Mouse (Mus musculus) spleen, adult 12 weeks (tissue): ENCODE results near the gene Fyb2.

ENCODE experiments used
- DNase-seq: peaks from one replicate; pipeline ENCODE4 v3.0.0; 2022; ENCODE audit warnings: low spot score

Fyb2 gene

DNA sequence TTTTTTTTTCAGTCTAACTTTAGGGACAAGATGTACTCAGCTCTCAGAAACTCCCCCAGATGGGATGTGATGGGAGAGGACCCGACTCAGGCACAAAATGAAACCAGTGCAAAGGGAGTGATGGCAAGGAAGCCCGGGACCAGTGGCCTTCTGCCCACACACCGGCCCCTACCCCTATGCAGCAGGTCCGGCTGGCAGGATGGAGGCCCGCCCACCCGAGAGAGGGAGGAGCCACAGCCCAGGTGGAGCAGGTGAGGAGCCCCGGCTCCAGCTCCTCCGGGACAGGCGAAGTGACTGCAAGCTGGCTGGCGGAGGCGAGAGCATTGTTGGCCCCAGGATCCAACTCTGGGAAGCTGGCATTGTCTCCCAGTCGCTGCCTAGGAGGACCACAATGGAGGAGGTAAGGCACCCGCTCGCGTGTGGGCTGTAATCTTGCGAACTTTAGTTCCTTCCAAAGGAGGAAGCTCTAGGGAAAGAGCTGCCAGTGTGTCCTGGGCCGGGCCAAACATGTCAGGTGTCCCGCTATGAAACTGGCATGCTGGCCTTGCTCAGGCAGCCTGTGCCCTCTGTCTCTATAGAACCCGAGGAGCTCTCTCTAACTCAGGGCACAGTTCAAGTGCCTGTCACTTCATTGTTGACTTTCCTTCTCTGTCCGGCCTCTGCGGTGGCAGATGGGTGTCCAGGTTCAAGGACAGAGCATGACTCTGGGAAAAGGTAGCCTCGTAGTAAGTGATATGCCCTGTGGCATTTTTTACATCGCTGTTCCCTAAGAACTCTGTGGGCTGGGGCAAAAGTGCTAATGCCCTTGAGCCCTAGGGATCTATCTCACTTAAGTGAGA is at the start of gene Fyb2:
Gene Fyb2, plus strand, starts transcription at position 166 of the 839 bp plus-strand sequence.
- no peak for DNase-seq

- DNase-seq = no peak
Measured at GRCm38 (mm10) chr4:104864397-104864796, 48.9 kb upstream of the Fyb2 start.

DNA sequence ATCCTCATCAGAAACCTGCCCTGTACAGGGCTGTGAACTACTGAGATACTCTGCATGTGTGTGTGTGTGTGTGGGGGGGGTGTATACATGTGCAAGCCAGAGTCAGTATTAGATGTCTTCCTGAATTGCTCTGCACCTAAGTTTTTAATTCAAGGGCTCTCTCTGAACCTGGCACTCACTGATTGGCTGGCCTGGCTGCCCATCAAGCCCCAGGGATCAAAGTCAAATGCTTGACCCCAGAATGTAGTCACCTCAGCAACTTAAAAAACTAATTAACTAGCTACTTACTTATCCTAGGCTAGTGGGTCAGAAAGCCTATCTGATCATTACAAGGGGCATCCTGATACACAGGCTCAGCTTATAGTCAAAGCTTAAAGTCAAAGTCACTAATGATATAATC is 43.7 kb upstream of the Fyb2 start:
- no peak for DNase-seq

DNA sequence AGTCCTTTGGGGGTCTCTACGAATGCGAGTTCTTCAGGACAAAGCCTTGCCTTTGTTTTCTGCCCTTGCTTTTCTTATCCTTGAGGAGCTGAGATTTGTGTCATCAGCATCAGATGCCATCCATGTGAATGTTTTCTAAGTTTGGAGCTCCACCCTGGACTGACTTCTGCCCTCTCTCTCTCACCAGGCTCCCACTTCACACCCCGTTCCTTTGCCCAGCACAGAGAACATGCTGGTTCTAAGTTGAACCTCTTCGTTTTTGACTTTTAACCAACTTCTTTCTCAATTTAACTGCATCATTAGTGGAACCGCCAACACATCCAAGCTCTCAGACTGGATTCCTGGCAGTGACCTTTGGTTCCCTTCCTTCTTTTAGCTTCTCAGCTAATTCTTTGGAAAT is 43.1 kb upstream of the Fyb2 start:
- DNase-seq = no peak

- no peak for DNase-seq
Measured at GRCm38 (mm10) chr4:104875832-104876231, 37.4 kb upstream of the Fyb2 start.

DNA sequence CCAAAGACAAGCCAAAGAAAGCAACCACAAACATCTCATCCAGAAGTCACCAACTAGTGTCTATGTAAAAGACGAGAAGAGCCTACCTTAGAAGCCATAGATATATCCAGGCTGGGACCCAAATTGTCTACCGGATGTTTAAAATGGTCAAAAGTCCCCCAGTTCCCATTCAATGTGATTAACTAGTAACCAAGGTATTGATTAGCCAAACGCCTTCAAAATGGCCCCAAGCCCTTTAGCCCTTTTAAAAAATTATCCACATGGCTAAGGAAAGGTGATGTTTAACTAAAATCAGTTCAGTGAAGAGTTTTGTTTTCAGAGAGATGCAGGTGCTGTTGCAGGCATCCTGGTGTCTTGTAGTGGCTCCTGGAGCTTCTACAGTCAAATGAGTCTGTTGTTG is 36.9 kb upstream of the Fyb2 start, which contains the start of gene C8a:
Gene C8a, minus strand, starts transcription at position 76 of the 400 bp plus-strand sequence.
- DNase-seq = no peak

GRCm38 (mm10) chr4:104887486-104887885 is 25.8 kb upstream of the Fyb2 start:
- DNase-seq = no peak

GRCm38 (mm10) chr4:104888499-104889262 is 24.6 kb upstream of the Fyb2 start:
- DNase-seq = no peak

DNA sequence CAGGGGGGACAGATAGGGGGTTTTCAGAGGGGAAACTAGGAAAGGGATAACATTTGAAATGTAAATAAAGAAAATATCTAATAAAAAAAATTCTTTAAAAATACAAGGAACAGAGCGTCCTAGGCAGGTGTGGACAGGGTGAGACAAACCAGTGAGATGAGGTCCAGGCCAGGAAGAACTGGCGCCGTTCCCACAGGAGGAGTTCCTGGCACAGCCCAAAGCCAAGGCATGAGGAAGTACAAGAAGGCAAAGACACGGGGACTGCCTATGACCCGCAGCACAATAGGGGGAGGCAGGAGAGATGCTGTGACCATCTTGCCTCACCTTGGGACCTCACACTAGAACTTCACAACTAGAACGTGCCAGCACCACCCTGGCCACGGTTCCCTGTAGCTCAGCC is 21.5 kb upstream of the Fyb2 start:
- no peak for DNase-seq

DNA sequence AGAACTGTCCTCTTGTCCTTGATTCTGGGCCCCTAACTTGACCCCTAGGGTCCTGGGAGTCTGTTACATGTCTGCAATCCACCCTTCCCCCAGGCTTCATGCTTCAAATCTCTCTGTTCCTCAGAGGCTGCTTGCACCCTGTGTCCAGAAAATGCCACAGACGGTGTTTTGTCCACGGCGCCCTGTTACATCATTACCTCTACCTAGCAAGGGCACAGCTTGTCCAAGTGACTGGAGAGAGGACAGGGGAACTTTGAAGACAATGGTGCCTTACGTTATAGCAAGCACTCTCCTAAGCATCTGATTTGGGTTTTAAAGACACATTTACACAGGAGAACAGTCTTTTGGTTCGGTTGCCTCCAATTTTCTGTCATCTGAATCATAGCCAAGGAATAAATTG is 19.7 kb upstream of the Fyb2 start:
- no peak for DNase-seq

- no peak for DNase-seq
Measured at GRCm38 (mm10) chr4:104894004-104894734, 19.1 kb upstream of the Fyb2 start.

DNA sequence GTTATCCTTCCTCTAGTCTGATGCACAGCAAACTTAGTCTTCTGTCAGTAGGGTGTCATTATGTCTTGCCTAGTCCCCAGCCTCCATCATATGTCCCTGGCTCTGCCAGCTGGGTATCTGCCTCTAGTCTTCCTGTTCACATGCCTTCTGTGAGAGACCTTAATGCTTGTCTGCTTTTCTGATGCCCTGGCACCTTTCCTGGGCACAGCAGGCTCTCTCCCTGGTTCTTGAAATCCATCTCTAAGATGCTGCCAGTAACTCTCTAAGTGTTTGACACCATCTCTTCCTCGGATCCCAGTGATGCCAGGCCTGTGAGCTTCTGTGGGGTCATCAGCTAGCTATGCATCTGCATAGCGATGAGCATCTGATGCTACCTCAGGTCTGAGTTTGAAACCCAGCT is 10.4 kb upstream of the Fyb2 start:
- DNase-seq = no peak

- DNase-seq = no peak
Measured at GRCm38 (mm10) chr4:104905049-104905448, 8.2 kb upstream of the Fyb2 start.

- no peak for DNase-seq
Measured at GRCm38 (mm10) chr4:104911685-104912084, 1.6 kb upstream of the Fyb2 start.

- DNase-seq = no peak
Measured at GRCm38 (mm10) chr4:104914711-104915247, 1.5 kb downstream of the Fyb2 start.

- DNase-seq = no peak
Measured at GRCm38 (mm10) chr4:104918017-104918416, 4.8 kb downstream of the Fyb2 start.

- DNase-seq = no peak
Measured at GRCm38 (mm10) chr4:104925383-104925782, 12.1 kb downstream of the Fyb2 start.

- no peak for DNase-seq
Measured at GRCm38 (mm10) chr4:104929165-104929564, 15.9 kb downstream of the Fyb2 start.

- DNase-seq = no peak
Measured at GRCm38 (mm10) chr4:104933620-104934019, 20.4 kb downstream of the Fyb2 start.

- DNase-seq = no peak
Measured at GRCm38 (mm10) chr4:104934997-104935396, 21.7 kb downstream of the Fyb2 start.

- DNase-seq = no peak
Measured at GRCm38 (mm10) chr4:104935436-104935835, 22.2 kb downstream of the Fyb2 start.

GRCm38 (mm10) chr4:104936011-104936410 is 22.8 kb downstream of the Fyb2 start:
- DNase-seq = no peak
